Mouse (Mus musculus) ovary, postnatal 36 days (tissue): Measurements from ENCODE around the gene Wfdc11.

Experiments used
- DNase-seq: peaks from one replicate; pipeline ENCODE4 v3.0.0; 2022; ENCODE audit warnings: low spot score, mixed read lengths

Gene Wfdc11

DNA sequence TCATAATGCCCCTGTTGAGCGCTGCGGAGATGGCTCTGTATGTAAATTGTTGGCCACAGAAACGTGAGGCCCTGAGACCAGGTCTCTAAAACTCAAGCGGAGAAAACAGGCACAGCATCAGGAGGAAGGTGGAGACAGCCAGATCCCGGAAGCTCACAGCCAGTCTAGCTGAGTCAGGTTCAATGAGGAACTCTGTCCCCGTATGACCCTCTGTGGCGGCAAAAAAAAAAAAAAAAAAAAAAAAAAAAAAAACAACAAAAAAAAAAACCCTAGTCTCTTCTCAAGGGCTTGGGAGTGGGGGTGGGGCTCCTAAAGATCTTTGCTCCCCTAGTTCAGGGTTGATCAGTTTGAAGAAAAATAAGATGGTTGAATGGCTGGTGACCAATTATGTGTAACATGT is 32.8 kb downstream of the Wfdc11 start:
- DNase-seq, result no peak

DNA sequence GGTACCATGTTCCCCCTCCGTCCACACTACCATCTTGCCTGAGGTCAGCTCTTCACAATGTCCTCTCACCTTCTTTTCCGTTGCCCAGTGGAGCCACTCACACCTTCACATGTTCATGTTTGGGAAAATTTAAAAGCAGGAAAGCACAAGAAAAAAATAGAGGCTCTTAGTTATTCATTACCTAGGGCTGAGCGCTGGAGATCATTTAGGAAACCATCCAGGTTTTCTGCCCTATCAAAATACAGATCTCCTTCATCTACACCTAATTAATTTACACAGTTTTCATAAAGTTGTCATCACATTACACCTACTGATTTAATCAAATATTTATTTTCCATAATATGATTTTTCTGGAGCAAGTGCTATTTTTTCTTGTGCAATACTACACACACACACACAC is 35.2 kb downstream of the Wfdc11 start, which contains the start of gene Wfdc16:
Gene Wfdc16, minus strand, starts transcription at position 101 of the 400 bp plus-strand sequence.
- DNase-seq, result no peak

- DNase-seq, result no peak
Observed at GRCm38 (mm10) chr2:164635266-164635665, 38.6 kb downstream of the Wfdc11 start.

- DNase-seq, result no peak
Observed at GRCm38 (mm10) chr2:164621775-164622174, 52.1 kb downstream of the Wfdc11 start.

- no peak for DNase-seq
Observed at GRCm38 (mm10) chr2:164619050-164619449, 54.8 kb downstream of the Wfdc11 start.

- no peak for DNase-seq
Observed at GRCm38 (mm10) chr2:164615386-164615785, 58.5 kb downstream of the Wfdc11 start.

- DNase-seq, result peak; percentile 68
Observed at GRCm38 (mm10) chr2:164613471-164613870, 60.4 kb downstream of the Wfdc11 start, which contains the start of the genes Wfdc6b and Wfdc8. Wfdc6b (plus strand) TSS chr2:164613522. Wfdc8 (minus strand) TSS chr2:164613626.
